Mouse (Mus musculus): ENCODE data around the gene Hcfc1. TPM values are rescaled to one million over a fixed set of nuclear protein-coding genes. Genes with fewer than 3 reads are reported as not detected.
A peak's percentile ranks its signal among the peaks of the same experiment; 100 is the strongest.

Gene Hcfc1
- polyA plus RNA-seq, 1 experiment from 2014 or later = 73.2 TPM

- ATAC-seq (ENCODE audit: low FRiP score, low TSS enrichment) (no peak), DNase-seq (no peak)
- Histone ChIP-seq H3K9ac (replicated peaks; ENCODE audit: low read length) (no peak overlapping the region), H3K27ac (replicated peaks; ENCODE audit: low read depth, low read length) (no peak overlapping the region), H3K27me3 (ENCODE audit: control insufficient read depth, insufficient read depth, low read length) (no peaks in the 10 kb centered on the region), H3K4me1 (ENCODE audit: control insufficient read depth, insufficient read depth, low read length) (no peaks in the 10 kb centered on the region), H3K36me3 (ENCODE audit: control insufficient read depth, insufficient read depth, low read length) (no peaks in the 10 kb centered on the region), H3K4me2 (ENCODE audit: low read length) (no peak overlapping the region), H3K4me3 (replicated peaks; ENCODE audit: low read depth, low read length) (no peak overlapping the region), H3K9me3 (ENCODE audit: control insufficient read depth, low read length) (no peaks in the 10 kb centered on the region)
- 86% methylated on average over 2 of the region's 2 CpGs for WGBS
These were observed 10.1 kb upstream of the Hcfc1 start for GRCm38 (mm10) chrX:73976283-73976682.

- Histone ChIP-seq H3K9me3 (ENCODE audit: control insufficient read depth, low read length) (no peaks in the 10 kb centered on the region), H3K4me2 (ENCODE audit: low read length) (no peak overlapping the region), H3K36me3 (ENCODE audit: control insufficient read depth, insufficient read depth, low read length) (no peaks in the 10 kb centered on the region), H3K27me3 (ENCODE audit: control insufficient read depth, insufficient read depth, low read length) (no peaks in the 10 kb centered on the region), H3K4me3 (replicated peaks; ENCODE audit: low read depth, low read length) (no peak overlapping the region), H3K27ac (replicated peaks; ENCODE audit: low read depth, low read length) (no peak overlapping the region), H3K4me1 (ENCODE audit: control insufficient read depth, insufficient read depth, low read length) (no peaks in the 10 kb centered on the region), H3K9ac (replicated peaks; ENCODE audit: low read length) (no peak overlapping the region)
- 83% methylated on average over 4 of the region's 4 CpGs for whole genome bisulfite sequencing
- ATAC-seq (ENCODE audit: low FRiP score, low TSS enrichment) (no peak), DNase-seq (no peak)
These were observed 6.6 kb upstream of the Hcfc1 start for GRCm38 (mm10) chrX:73972774-73973173.

GRCm38 (mm10) chrX:73970781-73971180 lies 4.6 kb upstream of the Hcfc1 start:
- H3K9me3 ChIP-seq (ENCODE audit: control insufficient read depth, low read length) = no peaks in the 10 kb centered on the region
- no peaks in the 10 kb centered on the region for H3K36me3 ChIP-seq (ENCODE audit: control insufficient read depth, insufficient read depth, low read length)
- H3K27ac ChIP-seq (replicated peaks; ENCODE audit: low read depth, low read length) = no peak overlapping the region
- no peak overlapping the region for H3K4me2 ChIP-seq (ENCODE audit: low read length)
- H3K27me3 ChIP-seq (ENCODE audit: control insufficient read depth, insufficient read depth, low read length) = no peaks in the 10 kb centered on the region
- no peak for DNase-seq
- H3K9ac ChIP-seq (replicated peaks; ENCODE audit: low read length) = no peak overlapping the region
- H3K4me3 ChIP-seq (replicated peaks; ENCODE audit: low read depth, low read length) = no peak overlapping the region
- no peak for ATAC-seq (ENCODE audit: low FRiP score, low TSS enrichment)
- H3K4me1 ChIP-seq (ENCODE audit: control insufficient read depth, insufficient read depth, low read length) = no peaks in the 10 kb centered on the region

- no peak overlapping the region for H3K4me2 ChIP-seq (ENCODE audit: low read length)
- no peak overlapping the region for H3K9ac ChIP-seq (replicated peaks; ENCODE audit: low read length)
- no peak overlapping the region for H3K27ac ChIP-seq (replicated peaks; ENCODE audit: low read depth, low read length)
- H3K36me3 ChIP-seq (ENCODE audit: control insufficient read depth, insufficient read depth, low read length) = no peaks in the 10 kb centered on the region
- H3K9me3 ChIP-seq (ENCODE audit: control insufficient read depth, low read length) = no peaks in the 10 kb centered on the region
- H3K4me3 ChIP-seq (replicated peaks; ENCODE audit: low read depth, low read length) = no peak overlapping the region
- DNase-seq (no peak), ATAC-seq (ENCODE audit: low FRiP score, low TSS enrichment) (no peak)
- no peaks in the 10 kb centered on the region for H3K27me3 ChIP-seq (ENCODE audit: control insufficient read depth, insufficient read depth, low read length)
- H3K4me1 ChIP-seq (ENCODE audit: control insufficient read depth, insufficient read depth, low read length) = no peaks in the 10 kb centered on the region
- 95% methylated on average over 2 of the region's 2 CpGs for WGBS
These were observed 3.6 kb upstream of the Hcfc1 start for GRCm38 (mm10) chrX:73969729-73970128.

GRCm38 (mm10) chrX:73969167-73969566 lies 3.0 kb upstream of the Hcfc1 start:
- H3K4me3 ChIP-seq (replicated peaks; ENCODE audit: low read depth, low read length) = no peak overlapping the region
- DNase-seq (no peak), ATAC-seq (ENCODE audit: low FRiP score, low TSS enrichment) (no peak)
- H3K9me3 ChIP-seq (ENCODE audit: control insufficient read depth, low read length) = no peaks in the 10 kb centered on the region
- H3K4me2 ChIP-seq (ENCODE audit: low read length) = no peak overlapping the region
- no peak overlapping the region for H3K27ac ChIP-seq (replicated peaks; ENCODE audit: low read depth, low read length)
- H3K27me3 ChIP-seq (ENCODE audit: control insufficient read depth, insufficient read depth, low read length) = no peaks in the 10 kb centered on the region
- peaks cover 3% of the 10 kb centered on the region for H3K4me1 ChIP-seq (ENCODE audit: control insufficient read depth, insufficient read depth, low read length)
- WGBS = 78% methylated on average over 1 of the region's 1 CpGs
- H3K9ac ChIP-seq (replicated peaks; ENCODE audit: low read length) = no peak overlapping the region
- H3K36me3 ChIP-seq (ENCODE audit: control insufficient read depth, insufficient read depth, low read length) = no peaks in the 10 kb centered on the region

- Histone ChIP-seq H3K9me3 (ENCODE audit: control insufficient read depth, low read length) (no peaks in the 10 kb centered on the region), H3K9ac (replicated peaks; ENCODE audit: low read length) (peak overlapping the region; percentile 66), H3K4me1 (ENCODE audit: control insufficient read depth, insufficient read depth, low read length) (peaks cover 15% of the 10 kb centered on the region), H3K27me3 (ENCODE audit: control insufficient read depth, insufficient read depth, low read length) (no peaks in the 10 kb centered on the region), H3K4me3 (replicated peaks; ENCODE audit: low read depth, low read length) (peak overlapping the region; percentile 50), H3K36me3 (ENCODE audit: control insufficient read depth, insufficient read depth, low read length) (no peaks in the 10 kb centered on the region), H3K4me2 (ENCODE audit: low read length) (peak overlapping the region; percentile 64), H3K27ac (replicated peaks; ENCODE audit: low read depth, low read length) (peak overlapping the region; percentile 99)
- 16% methylated on average over 60 of the region's 60 CpGs for WGBS
- DNase-seq (peak; percentile 94), ATAC-seq (ENCODE audit: low FRiP score, low TSS enrichment) (peak; percentile 89)
These were observed 1.3 kb upstream of the Hcfc1 start for GRCm38 (mm10) chrX:73967177-73968075.

- peak overlapping the region; percentile 66 for H3K9ac ChIP-seq (replicated peaks; ENCODE audit: low read length)
- no peaks in the 10 kb centered on the region for H3K9me3 ChIP-seq (ENCODE audit: control insufficient read depth, low read length)
- no peaks in the 10 kb centered on the region for H3K36me3 ChIP-seq (ENCODE audit: control insufficient read depth, insufficient read depth, low read length)
- peak overlapping the region; percentile 64 for H3K4me2 ChIP-seq (ENCODE audit: low read length)
- DNase-seq = peak; percentile 68
- no peaks in the 10 kb centered on the region for H3K27me3 ChIP-seq (ENCODE audit: control insufficient read depth, insufficient read depth, low read length)
- ATAC-seq (ENCODE audit: low FRiP score, low TSS enrichment) = no peak
- WGBS = 26% methylated on average over 20 of the region's 20 CpGs
- H3K4me3 ChIP-seq (replicated peaks; ENCODE audit: low read depth, low read length) = peak overlapping the region; percentile 50
- peak overlapping the region; percentile 99 for H3K27ac ChIP-seq (replicated peaks; ENCODE audit: low read depth, low read length)
- H3K4me1 ChIP-seq (ENCODE audit: control insufficient read depth, insufficient read depth, low read length) = peaks cover 15% of the 10 kb centered on the region
These were observed 850 bp downstream of the Hcfc1 start for GRCm38 (mm10) chrX:73965307-73965706.

GRCm38 (mm10) chrX:73964363-73964762 lies 1.8 kb downstream of the Hcfc1 start:
- H3K4me1 ChIP-seq (ENCODE audit: control insufficient read depth, insufficient read depth, low read length) = peaks cover 15% of the 10 kb centered on the region
- H3K4me2 ChIP-seq (ENCODE audit: low read length) = peak overlapping the region; percentile 64
- no peak for ATAC-seq (ENCODE audit: low FRiP score, low TSS enrichment)
- 56% methylated on average over 3 of the region's 3 CpGs for WGBS
- DNase-seq = no peak
- no peak overlapping the region for H3K27ac ChIP-seq (replicated peaks; ENCODE audit: low read depth, low read length)
- peak overlapping the region; percentile 50 for H3K4me3 ChIP-seq (replicated peaks; ENCODE audit: low read depth, low read length)
- no peaks in the 10 kb centered on the region for H3K9me3 ChIP-seq (ENCODE audit: control insufficient read depth, low read length)
- no peaks in the 10 kb centered on the region for H3K27me3 ChIP-seq (ENCODE audit: control insufficient read depth, insufficient read depth, low read length)
- peak overlapping the region; percentile 36 for H3K9ac ChIP-seq (replicated peaks; ENCODE audit: low read length)
- 0 out of 2 replicates have a peak, but pooled peaks cover 3% of the 10 kb centered on the region for H3K36me3 ChIP-seq (ENCODE audit: control insufficient read depth, insufficient read depth, low read length)

GRCm38 (mm10) chrX:73954988-73955387 lies 11.2 kb downstream of the Hcfc1 start:
- 89% methylated on average over 6 of the region's 6 CpGs for WGBS
- DNase-seq (no peak), ATAC-seq (ENCODE audit: low FRiP score, low TSS enrichment) (no peak)
- no peak overlapping the region for H3K9ac ChIP-seq (replicated peaks; ENCODE audit: low read length)
- H3K27ac ChIP-seq (replicated peaks; ENCODE audit: low read depth, low read length) = no peak overlapping the region
- peaks cover 80% of the 10 kb centered on the region for H3K36me3 ChIP-seq (ENCODE audit: control insufficient read depth, insufficient read depth, low read length)
- no peak overlapping the region for H3K4me2 ChIP-seq (ENCODE audit: low read length)
- H3K4me1 ChIP-seq (ENCODE audit: control insufficient read depth, insufficient read depth, low read length) = no peaks in the 10 kb centered on the region
- H3K27me3 ChIP-seq (ENCODE audit: control insufficient read depth, insufficient read depth, low read length) = no peaks in the 10 kb centered on the region
- H3K4me3 ChIP-seq (replicated peaks; ENCODE audit: low read depth, low read length) = no peak overlapping the region
- H3K9me3 ChIP-seq (ENCODE audit: control insufficient read depth, low read length) = no peaks in the 10 kb centered on the region
